Mouse (Mus musculus) heart, postnatal 0 days (tissue): Measurements from ENCODE around the gene Plg. TPM values are rescaled to one million over a fixed set of nuclear protein-coding genes. Genes with fewer than 3 reads are reported as not detected.

Experiments used
- ATAC-seq: fragments of 200-750 bp; cut with Nextera tagmentation; 2 replicates; pipeline ENCODE4 v1.8.0; 2017; ENCODE audit warnings: low read depth, moderate number of reproducible peaks, moderate library complexity; ENCODE audit not compliant: insufficient read depth
- DNase-seq: peaks from one replicate; pipeline ENCODE4 v3.0.0-alpha.2; 2016; ENCODE audit warnings: low spot score
- H3K27ac ChIP-seq: fragments of 300-500 bp; sonication (generic); 2 replicates; pipeline ENCODE4 v1.5.1; 2014; ENCODE audit warnings: low read depth, mild to moderate bottlenecking
- H3K27me3 ChIP-seq: fragments of 300-500 bp; sonication (generic); 2 replicates; pipeline ENCODE4 v1.6.1; 2014; ENCODE audit warnings: low read length, mixed read lengths; ENCODE audit not compliant: control insufficient read depth, insufficient read depth
- H3K36me3 ChIP-seq: fragments of 300-500 bp; sonication (generic); replicated peaks from 2 replicates; pipeline ENCODE4 v1.6.1; 2014; ENCODE audit warnings: low read length, mixed read lengths; ENCODE audit not compliant: control insufficient read depth, insufficient read depth
- H3K4me1 ChIP-seq: fragments of 300-500 bp; sonication (generic); 2 replicates; pipeline ENCODE4 v1.6.1; 2014; ENCODE audit warnings: antibody characterized with exemption; ENCODE audit not compliant: control insufficient read depth, insufficient read depth
- H3K4me2 ChIP-seq: fragments of 300-500 bp; sonication (generic); 2 replicates; pipeline ENCODE4 v1.6.1; 2014; ENCODE audit warnings: low read depth, mild to moderate bottlenecking, low read length, moderate library complexity
- H3K4me3 ChIP-seq: fragments of 300-500 bp; sonication (generic); 2 replicates; pipeline ENCODE4 v1.5.1; 2014; ENCODE audit warnings: low read depth, low read length
- H3K9ac ChIP-seq: fragments of 300-500 bp; sonication (generic); replicated peaks from 2 replicates; pipeline ENCODE4 v1.6.1; 2014; ENCODE audit warnings: low read depth, low read length, mixed read lengths
- H3K9me3 ChIP-seq: fragments of 300-500 bp; sonication (generic); replicated peaks from 2 replicates; pipeline ENCODE4 v1.6.1; 2016; ENCODE audit warnings: low read length; ENCODE audit not compliant: control insufficient read depth
- CTCF ChIP-seq: IDR thresholded peaks from 2 replicates; pipeline ENCODE4 v1.5.1; 2016; ENCODE audit warnings: antibody characterized with exemption, control low read depth, low read depth
- EP300 ChIP-seq: IDR thresholded peaks from 2 replicates; pipeline ENCODE4 v1.6.1; 2016; ENCODE audit warnings: antibody characterized with exemption, low read depth
- WGBS: fragments of 180-500 bp; shearing (Covaris S2); extraction: QIAGEN DNeasy Blood & Tissue Kit; methylation state at CpG from one replicate; pipeline ENCODE4 v1.1.7; 2014; 5-methylcytosine and 5-hydroxymethylcytosine counted together
- polyA plus RNA-seq: library from polyadenylated mRNA; unstranded; fragments of >200 nt; fragmentation: Nextera tagmentation; extraction: Ambion mirVana; gene quantifications from 2 replicates; pipeline ENCODE4 v1.2.1, GENCODE M21; 2015
- total RNA-seq: library from RNA; depleted of rRNA; stranded (reverse); fragments of >200 nt; gene quantifications from 2 replicates; pipeline ENCODE4 v1.2.3, GENCODE M21; 2014; ENCODE audit warnings: low replicate concordance

Plg gene
- total and polyA plus RNA-seq, 2 experiments from 2014 or later = 0.38 TPM; not detected in 1

- no peaks in the 10 kb centered on the region for H3K4me1 ChIP-seq
- H3K27me3 ChIP-seq = no peaks in the 10 kb centered on the region
- no peak overlapping the region for H3K9ac ChIP-seq
- ATAC-seq (no peak), DNase-seq (no peak)
- H3K36me3 ChIP-seq = no peaks in the 10 kb centered on the region
- no peak overlapping the region for H3K4me2 ChIP-seq
- H3K27ac ChIP-seq = no peak overlapping the region
- no peak overlapping the region for H3K4me3 ChIP-seq
- H3K9me3 ChIP-seq = no peaks in the 10 kb centered on the region
- TF ChIP-seq EP300 (no peak), CTCF (no peak)
- 86% methylated on average over 2 of the region's 2 CpGs for WGBS
Measured at GRCm38 (mm10) chr17:12387781-12388180, 9.4 kb downstream of the Plg start.

DNA sequence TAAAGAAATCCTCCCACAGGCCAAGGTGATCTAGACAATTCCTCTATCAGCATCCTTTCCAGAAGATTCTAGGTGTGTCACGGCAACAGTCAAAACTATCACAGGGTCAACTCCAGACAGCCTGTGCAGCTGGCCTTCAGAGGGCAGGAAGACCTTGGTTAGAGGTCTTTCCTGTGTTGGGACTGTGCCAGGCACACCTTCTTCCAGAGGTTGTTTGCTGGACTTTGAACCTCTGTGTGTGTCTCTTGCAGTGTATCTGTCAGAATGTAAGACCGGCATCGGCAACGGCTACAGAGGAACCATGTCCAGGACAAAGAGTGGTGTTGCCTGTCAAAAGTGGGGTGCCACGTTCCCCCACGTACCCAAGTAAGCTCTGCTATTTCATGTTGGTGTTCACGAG is 9.8 kb downstream of the Plg start:
- DNase-seq (no peak), ATAC-seq (no peak)
- no peak overlapping the region for H3K9ac ChIP-seq
- no peaks in the 10 kb centered on the region for H3K9me3 ChIP-seq
- no peaks in the 10 kb centered on the region for H3K27me3 ChIP-seq
- 90% methylated on average over 7 of the region's 7 CpGs for WGBS
- H3K36me3 ChIP-seq = no peaks in the 10 kb centered on the region
- no peak overlapping the region for H3K4me3 ChIP-seq
- TF ChIP-seq EP300 (no peak), CTCF (no peak)
- H3K4me1 ChIP-seq = no peaks in the 10 kb centered on the region
- H3K4me2 ChIP-seq = no peak overlapping the region
- H3K27ac ChIP-seq = no peak overlapping the region

GRCm38 (mm10) chr17:12396163-12396677 is 17.8 kb downstream of the Plg start:
- no peak overlapping the region for H3K4me3 ChIP-seq
- no peak overlapping the region for H3K27ac ChIP-seq
- no peak overlapping the region for H3K9ac ChIP-seq
- H3K27me3 ChIP-seq = 0 out of 2 replicates have a peak, but pooled peaks cover 4% of the 10 kb centered on the region
- 86% methylated on average over 9 of the region's 9 CpGs for WGBS
- TF ChIP-seq EP300 (no peak), CTCF (no peak)
- no peaks in the 10 kb centered on the region for H3K9me3 ChIP-seq
- ATAC-seq (no peak), DNase-seq (no peak)
- no peaks in the 10 kb centered on the region for H3K36me3 ChIP-seq
- H3K4me2 ChIP-seq = no peak overlapping the region
- no peaks in the 10 kb centered on the region for H3K4me1 ChIP-seq

- Histone ChIP-seq H3K9me3 (peaks cover 9% of the 10 kb centered on the region), H3K4me1 (no peaks in the 10 kb centered on the region), H3K36me3 (no peaks in the 10 kb centered on the region), H3K27ac (no peak overlapping the region), H3K9ac (no peak overlapping the region), H3K4me2 (no peak overlapping the region), H3K4me3 (no peak overlapping the region), H3K27me3 (no peaks in the 10 kb centered on the region)
- 53% methylated on average over 7 of the region's 7 CpGs for WGBS
- ATAC-seq (no peak), DNase-seq (no peak)
- TF ChIP-seq CTCF (peak; percentile 33; the same call in 1 of the 2 replicates), EP300 (no peak)
Measured at GRCm38 (mm10) chr17:12403420-12403819, 25.0 kb downstream of the Plg start.

- DNase-seq (no peak), ATAC-seq (no peak)
- Histone ChIP-seq H3K27ac (no peak overlapping the region), H3K4me1 (peaks cover 9% of the 10 kb centered on the region; the same call in 1 of the 2 replicates), H3K36me3 (no peaks in the 10 kb centered on the region), H3K27me3 (no peaks in the 10 kb centered on the region), H3K4me3 (no peak overlapping the region), H3K9me3 (peaks cover 8% of the 10 kb centered on the region), H3K9ac (no peak overlapping the region), H3K4me2 (no peak overlapping the region)
- TF ChIP-seq EP300 (no peak), CTCF (no peak)
- 76% methylated on average over 11 of the region's 11 CpGs for WGBS
Measured at GRCm38 (mm10) chr17:12409346-12409944, 31.0 kb downstream of the Plg start.
